Mouse (Mus musculus): Measurements from ENCODE around the gene Mfng.

Mfng gene

GRCm38 (mm10) chr15:78773290-78773729 is at the start of gene Mfng:
Gene Mfng, minus strand, starts transcription at chr15:78773475.
- DNase-seq (ENCODE audit: low spot score in 2 of 2) = peak; percentile 84 to 86

- DNase-seq (ENCODE audit: low spot score in 2 of 2) = no peak
These were observed 42.8 kb upstream of the Mfng start for GRCm38 (mm10) chr15:78816074-78816391.

- no peak for DNase-seq (ENCODE audit: low spot score in 2 of 2)
These were observed 42.2 kb upstream of the Mfng start for GRCm38 (mm10) chr15:78815314-78816073.

GRCm38 (mm10) chr15:78813603-78814002 is 40.3 kb upstream of the Mfng start:
- no peak for DNase-seq (ENCODE audit: low spot score in 2 of 2)

- DNase-seq (ENCODE audit: low spot score in 2 of 2) = no peak
These were observed 36.9 kb upstream of the Mfng start for GRCm38 (mm10) chr15:78810146-78810545.

GRCm38 (mm10) chr15:78809739-78810138 is 36.5 kb upstream of the Mfng start:
- no peak for DNase-seq (ENCODE audit: low spot score in 2 of 2)

- DNase-seq (ENCODE audit: low spot score in 2 of 2) = no peak
These were observed 35.7 kb upstream of the Mfng start for GRCm38 (mm10) chr15:78808980-78809379.

GRCm38 (mm10) chr15:78807141-78807540 is 33.9 kb upstream of the Mfng start:
- no peak for DNase-seq (ENCODE audit: low spot score in 2 of 2)

GRCm38 (mm10) chr15:78806614-78807013 is 33.3 kb upstream of the Mfng start:
- no peak for DNase-seq (ENCODE audit: low spot score in 2 of 2)

- no peak for DNase-seq (ENCODE audit: low spot score in 2 of 2)
These were observed 32.1 kb upstream of the Mfng start for GRCm38 (mm10) chr15:78805351-78805750.

GRCm38 (mm10) chr15:78804326-78804725 is 31.1 kb upstream of the Mfng start:
- DNase-seq (ENCODE audit: low spot score in 2 of 2) = no peak

GRCm38 (mm10) chr15:78803499-78803900 is 30.2 kb upstream of the Mfng start:
- DNase-seq (ENCODE audit: low spot score in 2 of 2) = no peak

- DNase-seq (ENCODE audit: low spot score in 2 of 2) = no peak
These were observed 29.6 kb upstream of the Mfng start, which contains the start of gene Card10 for GRCm38 (mm10) chr15:78802776-78803391. Gene Card10, minus strand, starts transcription at chr15:78803042.

GRCm38 (mm10) chr15:78801971-78802741 is 28.9 kb upstream of the Mfng start:
- DNase-seq (ENCODE audit: low spot score in 2 of 2) = peak; percentile 13 to 45

- no peak for DNase-seq (ENCODE audit: low spot score in 2 of 2)
These were observed 28.3 kb upstream of the Mfng start for GRCm38 (mm10) chr15:78801571-78801970.

GRCm38 (mm10) chr15:78799029-78799428 is 25.8 kb upstream of the Mfng start:
- DNase-seq (ENCODE audit: low spot score in 2 of 2) = no peak

- peak; percentile 29 to 31 for DNase-seq (ENCODE audit: low spot score in 2 of 2)
These were observed 23.7 kb upstream of the Mfng start for GRCm38 (mm10) chr15:78797060-78797329.

GRCm38 (mm10) chr15:78796196-78797059 is 23.2 kb upstream of the Mfng start:
- no peak for DNase-seq (ENCODE audit: low spot score in 2 of 2)

- DNase-seq (ENCODE audit: low spot score in 2 of 2) = no peak
These were observed 17.7 kb upstream of the Mfng start for GRCm38 (mm10) chr15:78790990-78791389.

GRCm38 (mm10) chr15:78790451-78790850 is 17.2 kb upstream of the Mfng start:
- no peak for DNase-seq (ENCODE audit: low spot score in 2 of 2)

GRCm38 (mm10) chr15:78789721-78790323 is 16.5 kb upstream of the Mfng start:
- DNase-seq (ENCODE audit: low spot score in 2 of 2) = no peak
